Mouse (Mus musculus): Measurements from ENCODE around the gene Akap8. TPM values are rescaled to one million over a fixed set of nuclear protein-coding genes. Genes with fewer than 3 reads are reported as not detected.

Akap8 gene
- total RNA-seq, 4 experiments from 2014 or later, result 27.5 to 36.4 (median 34.5) TPM

Other genes with a start within 250 kb of the Akap8 start
- gene Notch3, start 154.4 kb downstream of the Akap8 start, total RNA-seq (2022), result 10 to 100 TPM in 1 of 4 experiments, 1 to 10 TPM in 3; 7.3 to 10.6 (median 8.4) TPM
- under 1 TPM in 2 of 4 experiments, not detected in 2; 0.24 TPM for gene Ephx3, start 131.7 kb downstream of the Akap8 start, total RNA-seq (2022)
- gene Brd4, start 36.5 kb downstream of the Akap8 start, total RNA-seq (2022), result 10 to 100 TPM; 38.2 to 40.8 (median 39.0) TPM
- gene Akap8l, start 29.4 kb upstream of the Akap8 start, total RNA-seq (2022), result 10 to 100 TPM; 29.4 to 41.8 (median 37.5) TPM
- 10 to 100 TPM; 13.5 to 14.1 (median 13.6) TPM for gene Wiz, start 68.2 kb upstream of the Akap8 start, total RNA-seq (2022)
- not detected for gene Rasal3, start 82.3 kb upstream of the Akap8 start, total RNA-seq (2022)
- not detected for gene Pglyrp2, start 102.9 kb upstream of the Akap8 start, total RNA-seq (2022)
- 1 to 10 TPM; 1.2 to 6.3 (median 2.5) TPM for gene Cyp4f39, start 131.5 kb upstream of the Akap8 start, total RNA-seq (2022)
- 1 to 10 TPM; 1.6 to 2.6 (median 1.7) TPM for gene Cyp4f17, start 184.8 kb upstream of the Akap8 start, total RNA-seq (2022)
- gene Cyp4f16, start 215.3 kb upstream of the Akap8 start, total RNA-seq (2022), result 1 to 10 TPM in 2 of 4 experiments, under 1 TPM in 2; 0.48 to 1.9 (median 1.2) TPM